ENCODE assay signal across 19 mouse cellular contexts in genomic region chr9:61172421-61172820, GRCm38 (mm10).
A peak's percentile ranks its signal among the peaks of the same experiment; 100 is the strongest.
DNase-seq lines count a peak whose midpoint lies in the region; ATAC-seq lines count a peak whose summit lies in the region.
"Had no signal": no experiment of that assay in that cellular context is flagged by ENCODE, and none has a peak within 500 bp of the region (broad histone marks: within the 10 kb centered on the region; RNA-seq: fewer than 3 reads in every experiment).

No protein-coding gene starts in this region.

- no peak overlapping the region for H3K27ac ChIP-seq in midbrain, embryonic 11.5 days (ENCODE audit: low read depth, low read length)
- H3K27ac ChIP-seq in midbrain, embryonic 14.5 days (replicated peaks; ENCODE audit: low read depth, low read length) = no peak overlapping the region

- no peak for ATAC-seq in midbrain, embryonic 11.5 days (ENCODE audit: low FRiP score)
- no peak for ATAC-seq in midbrain, embryonic 14.5 days (ENCODE audit: low FRiP score, low TSS enrichment)
- ATAC-seq: activated CD4-positive, CD25-positive, alpha-beta regulatory T cell, adult 4 months; CD4-positive, CD25-positive, alpha-beta regulatory T cell, adult 4 months; Patski had no signal

- H3K9me3 ChIP-seq in midbrain, embryonic 11.5 days (ENCODE audit: control insufficient read depth, low read length) = no peaks in the 10 kb centered on the region
- no peaks in the 10 kb centered on the region for H3K9me3 ChIP-seq in midbrain, embryonic 14.5 days (ENCODE audit: control insufficient read depth, low read length)
- H3K9me3 ChIP-seq: G1E had no signal

- no peak overlapping the region for H3K4me3 ChIP-seq in midbrain, embryonic 11.5 days (ENCODE audit: low read depth, low read length)
- no peak overlapping the region for H3K4me3 ChIP-seq in midbrain, embryonic 14.5 days (replicated peaks; ENCODE audit: low read depth, low read length)

- H3K27me3 ChIP-seq in midbrain, embryonic 11.5 days (ENCODE audit: control insufficient read depth, insufficient read depth, low read length) = no peaks in the 10 kb centered on the region
- H3K27me3 ChIP-seq in midbrain, embryonic 14.5 days (ENCODE audit: control insufficient read depth, insufficient read depth, low read length) = no peaks in the 10 kb centered on the region
- H3K27me3 ChIP-seq: CH12.LX had no signal

- no peaks in the 10 kb centered on the region for H3K4me1 ChIP-seq in midbrain, embryonic 11.5 days (ENCODE audit: control insufficient read depth, insufficient read depth, low read length)
- H3K4me1 ChIP-seq in midbrain, embryonic 14.5 days (ENCODE audit: control insufficient read depth, insufficient read depth, low read length) = 0 out of 2 replicates have a peak, but pooled peaks cover 5% of the 10 kb centered on the region

- H3K4me2 ChIP-seq in midbrain, embryonic 11.5 days = no peak overlapping the region
- H3K4me2 ChIP-seq in midbrain, embryonic 14.5 days (ENCODE audit: low read length) = no peak overlapping the region

- H3K36me3 ChIP-seq in midbrain, embryonic 11.5 days (ENCODE audit: control insufficient read depth, insufficient read depth, low read length) = no peaks in the 10 kb centered on the region
- no peaks in the 10 kb centered on the region for H3K36me3 ChIP-seq in midbrain, embryonic 14.5 days (ENCODE audit: control insufficient read depth, insufficient read depth, low read length)
- H3K36me3 ChIP-seq: G1E had no signal

- DNase-seq in heart, adult 11 months = peak; percentile 68
- DNase-seq in heart, adult 18-20 months = no peak
- peak; percentile 77 for DNase-seq in midbrain, embryonic 11.5 days (ENCODE audit: low spot score, missing footprints)
- DNase-seq in midbrain, embryonic 14.5 days = no peak
- DNase-seq: adrenal gland, adult 2 months; adrenal gland, adult 8-10 months; adrenal gland, postnatal 10 days; adrenal gland, postnatal 14 days; adrenal gland, postnatal 25 days; adrenal gland, postnatal 36 days; B cell, adult 2 months; cerebellum, adult 11 months; cerebellum, adult 11-12 months; cerebellum, adult 18-20 months had no signal

- no peak overlapping the region for H3K9ac ChIP-seq in midbrain, embryonic 11.5 days (ENCODE audit: low read length)
- no peak overlapping the region for H3K9ac ChIP-seq in midbrain, embryonic 14.5 days (replicated peaks; ENCODE audit: low read length)

Comparison
In these comparisons a context has a peak if more than half of its experiments do, and no peak if none do; other contexts are left out.
1. DNase-seq: peak in heart, adult 11 months (single experiment) and midbrain, embryonic 11.5 days (single experiment); none in heart, adult 18-20 months (0 of 2) and midbrain, embryonic 14.5 days (single experiment).